Comparison of ENCODE assay signal across 11 mouse cellular contexts in genomic region chr1:68831575-68831974, GRCm38 (mm10).
"Had no signal": no experiment of that assay in that cellular context is flagged by ENCODE, and none has a peak within 500 bp of the region (broad histone marks: within the 10 kb centered on the region; RNA-seq: fewer than 3 reads in every experiment).

No protein-coding gene starts in this region.

- H3K27ac ChIP-seq: layer of hippocampus, adult 2 months; limb, embryonic 13.5 days; liver, embryonic 14.5 days; neural tube, embryonic 13.5 days had no signal

- H3K4me3 ChIP-seq: layer of hippocampus, adult 2 months; limb, embryonic 13.5 days; neural tube, embryonic 13.5 days had no signal

- H3K4me1 ChIP-seq: limb, embryonic 13.5 days had no signal

- H3K4me2 ChIP-seq: limb, embryonic 13.5 days; neural tube, embryonic 13.5 days had no signal

- H3K36me3 ChIP-seq: limb, embryonic 13.5 days; neural tube, embryonic 13.5 days had no signal

- DNase-seq: kidney, adult 18-20 months; kidney, postnatal 10 days; kidney, postnatal 4 days; lung, adult 18-20 months; right cerebral cortex, adult 18-20 months; right cerebral cortex, postnatal 25 days; thymus, postnatal 4 days had no signal

- H3K9ac ChIP-seq: limb, embryonic 13.5 days; liver, embryonic 14.5 days; neural tube, embryonic 13.5 days had no signal

- H3K9me3 ChIP-seq: limb, embryonic 13.5 days; neural tube, embryonic 13.5 days had no signal

- H3K27me3 ChIP-seq: limb, embryonic 13.5 days; neural tube, embryonic 13.5 days had no signal
